Mouse (Mus musculus) lung, embryonic 15.5 days (tissue): ENCODE results near the gene Dnah17. TPM values are rescaled to one million over a fixed set of nuclear protein-coding genes. Genes with fewer than 3 reads are reported as not detected.

Experiments
- ATAC-seq: fragments of 200-750 bp; cut with Nextera tagmentation; 2 replicates; pipeline ENCODE4 v1.8.0; 2017; ENCODE audit warnings: moderate number of reproducible peaks, borderline replicate concordance; ENCODE audit not compliant: low FRiP score, low TSS enrichment; ENCODE audit errors: extremely low read depth
- H3K27ac ChIP-seq: fragments of 300-500 bp; sonication (generic); 2 replicates; pipeline ENCODE4 v1.5.1; 2015; ENCODE audit warnings: moderate library complexity, mild to moderate bottlenecking, inconsistent platforms
- H3K27me3 ChIP-seq: fragments of 300-500 bp; sonication (generic); 2 replicates; pipeline ENCODE4 v1.6.1; 2015; ENCODE audit warnings: inconsistent platforms
- H3K36me3 ChIP-seq: fragments of 300-500 bp; sonication (generic); 2 replicates; pipeline ENCODE4 v1.6.1; 2015; ENCODE audit warnings: inconsistent platforms
- H3K4me1 ChIP-seq: fragments of 300-500 bp; sonication (generic); 2 replicates; pipeline ENCODE4 v1.6.1; 2015; ENCODE audit warnings: inconsistent platforms
- H3K4me2 ChIP-seq: fragments of 300-500 bp; sonication (generic); 2 replicates; pipeline ENCODE4 v1.6.1; 2015; ENCODE audit warnings: inconsistent platforms, mild to moderate bottlenecking, moderate library complexity
- H3K4me3 ChIP-seq: fragments of 300-500 bp; sonication (generic); 2 replicates; pipeline ENCODE4 v1.5.1; 2015; ENCODE audit warnings: mild to moderate bottlenecking, inconsistent platforms
- H3K9ac ChIP-seq: fragments of 300-500 bp; sonication (generic); 2 replicates; pipeline ENCODE4 v1.6.1; 2015; ENCODE audit warnings: inconsistent platforms
- H3K9me3 ChIP-seq: fragments of 300-500 bp; sonication (generic); 2 replicates; pipeline ENCODE4 v1.6.1; 2016; ENCODE audit warnings: inconsistent platforms
- WGBS: fragments of 180-500 bp; shearing (Covaris S2); methylation state at CpG from one replicate; pipeline ENCODE4 v1.1.7; 2015; 5-methylcytosine and 5-hydroxymethylcytosine counted together
- microRNA-seq: library from miRNA; unstranded; fragments of <30 nt; microRNA quantifications from one replicate; pipeline ENCODE4, GENCODE M21; 2016
- polyA plus RNA-seq: library from polyadenylated mRNA; unstranded; fragments of >200 nt; fragmentation: Nextera tagmentation; extraction: Ambion mirVana; gene quantifications from 2 replicates; pipeline ENCODE4 v1.2.1, GENCODE M21; 2015

Gene Dnah17
- polyA plus RNA-seq, 1 experiment from 2014 or later = 0.19 TPM

DNA sequence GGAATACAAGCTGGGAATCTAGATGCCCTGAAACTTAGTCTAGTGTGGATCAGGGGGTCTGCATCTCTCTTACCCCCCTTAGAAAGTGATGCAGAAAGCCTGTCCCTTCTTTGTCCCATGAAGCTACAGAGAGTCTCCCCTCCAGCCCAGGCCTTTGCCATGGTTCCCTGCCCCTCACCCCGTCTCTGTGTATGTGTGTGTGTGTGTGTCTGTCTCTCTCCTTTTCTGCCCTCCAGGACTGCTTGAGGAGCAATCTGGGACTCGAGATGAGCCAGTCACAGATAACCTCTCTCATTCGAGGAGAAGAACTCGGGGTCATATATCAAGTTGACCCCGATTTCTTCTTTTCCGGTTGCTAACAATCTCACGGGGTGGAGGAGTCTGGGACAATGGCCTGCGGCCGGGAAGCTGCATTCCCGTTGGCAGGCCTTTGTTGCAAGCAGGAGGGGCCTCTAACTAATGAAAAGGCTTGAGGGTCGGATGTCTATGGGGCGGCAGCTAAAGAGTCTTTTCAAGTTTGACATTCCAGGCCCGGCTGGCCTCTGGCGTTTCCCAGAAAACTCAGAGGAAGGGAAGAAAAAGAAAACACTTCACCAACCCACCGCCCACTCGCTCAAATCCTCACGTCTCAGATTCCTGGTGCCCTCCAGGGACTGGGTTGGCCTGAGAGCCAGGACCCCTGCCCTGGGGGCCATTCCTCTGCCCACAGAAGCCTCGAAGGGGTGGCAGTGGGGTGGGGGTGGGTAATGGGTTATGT, 155.0 kb downstream of the Dnah17 start:
- Histone ChIP-seq H3K27me3 (no peaks in the 10 kb centered on the region), H3K4me2 (peak overlapping the region; percentile 8; the same call in 1 of the 2 replicates), H3K27ac (peak overlapping the region; percentile 78), H3K9ac (no peak overlapping the region), H3K4me1 (peaks cover 39% of the 10 kb centered on the region), H3K4me3 (no peak overlapping the region), H3K36me3 (no peaks in the 10 kb centered on the region), H3K9me3 (no peaks in the 10 kb centered on the region)
- WGBS = 14% methylated on average over 18 of the region's 18 CpGs
- ATAC-seq = no peak

DNA sequence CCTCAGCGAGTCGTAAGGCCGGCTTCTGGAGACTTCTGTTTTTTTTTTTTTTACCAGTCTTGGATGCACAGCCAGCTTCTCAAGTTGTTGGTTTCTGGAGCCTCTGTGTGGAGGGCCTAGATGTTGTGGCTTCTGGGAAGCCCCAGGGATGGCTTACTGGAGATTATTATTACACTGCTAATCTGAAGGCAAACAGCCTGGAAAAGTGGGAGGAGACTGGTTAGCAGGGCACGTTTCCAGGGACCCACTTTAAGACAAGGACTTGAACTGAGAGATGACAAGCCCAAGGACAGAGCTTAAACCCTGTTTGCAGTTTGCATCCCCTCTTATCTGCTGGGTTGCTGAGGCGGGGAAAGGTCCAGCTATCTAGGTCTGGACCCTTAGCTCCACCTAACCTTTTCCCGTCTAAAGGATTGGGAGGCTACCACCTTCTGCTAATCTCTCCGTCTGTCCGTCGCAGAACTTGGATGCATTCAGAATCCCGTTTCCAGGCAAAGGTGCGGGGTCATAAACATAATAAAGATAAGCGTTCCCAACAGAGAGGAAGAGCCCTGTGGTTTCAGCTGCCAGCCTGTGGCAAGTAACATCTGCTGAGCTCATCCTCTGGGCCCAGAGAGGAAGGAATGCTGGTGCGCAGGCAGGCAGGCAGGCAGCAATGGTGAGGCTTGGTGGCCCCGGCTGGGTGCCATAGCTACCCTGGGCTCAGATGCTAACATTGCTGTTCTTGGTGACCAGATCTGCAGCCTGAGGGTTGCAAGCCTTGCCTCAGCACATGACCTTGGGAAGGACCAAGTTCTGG, 155.9 kb downstream of the Dnah17 start:
- Histone ChIP-seq H3K9ac (peak overlapping the region; percentile 8; the same call in 1 of the 2 replicates), H3K4me3 (no peak overlapping the region), H3K4me2 (no peak overlapping the region), H3K9me3 (no peaks in the 10 kb centered on the region), H3K4me1 (peaks cover 47% of the 10 kb centered on the region), H3K36me3 (no peaks in the 10 kb centered on the region), H3K27ac (peak overlapping the region; percentile 78; the same call in 1 of the 2 replicates), H3K27me3 (no peaks in the 10 kb centered on the region)
- no peak for ATAC-seq
- 34% methylated on average over 14 of the region's 14 CpGs for WGBS

DNA sequence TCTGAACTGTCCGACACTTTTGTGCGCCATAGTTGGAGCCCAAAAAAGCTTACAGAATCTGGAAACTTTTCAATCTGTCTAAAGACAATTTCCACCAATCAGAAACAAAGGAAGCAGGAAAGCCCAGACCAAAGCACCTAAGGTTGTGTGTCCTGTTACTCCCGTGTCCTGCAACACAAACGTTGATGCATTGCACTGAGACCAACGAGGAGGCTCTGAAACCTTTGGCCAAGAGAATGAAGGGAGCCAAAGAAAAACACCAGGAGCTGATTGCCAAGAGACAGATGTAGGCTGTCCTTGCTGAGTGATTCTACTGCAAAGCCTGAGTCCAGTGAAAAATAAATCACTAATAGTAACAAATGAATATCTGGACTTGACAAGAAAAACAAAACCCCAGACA, 156.9 kb downstream of the Dnah17 start:
- 42% methylated on average over 5 of the region's 5 CpGs for WGBS
- Histone ChIP-seq H3K9ac (no peak overlapping the region), H3K4me2 (no peak overlapping the region), H3K27ac (no peak overlapping the region), H3K36me3 (no peaks in the 10 kb centered on the region), H3K9me3 (no peaks in the 10 kb centered on the region), H3K27me3 (no peaks in the 10 kb centered on the region), H3K4me3 (no peak overlapping the region), H3K4me1 (peaks cover 48% of the 10 kb centered on the region)
- no peak for ATAC-seq

GRCm38 (mm10) chr11:117972656-117973558, 157.5 kb downstream of the Dnah17 start:
- Histone ChIP-seq H3K4me3 (no peak overlapping the region), H3K36me3 (no peaks in the 10 kb centered on the region), H3K4me1 (peaks cover 50% of the 10 kb centered on the region), H3K4me2 (no peak overlapping the region), H3K9me3 (no peaks in the 10 kb centered on the region), H3K9ac (no peak overlapping the region), H3K27me3 (no peaks in the 10 kb centered on the region), H3K27ac (no peak overlapping the region)
- 72% methylated on average over 11 of the region's 11 CpGs for WGBS
- ATAC-seq = no peak

Small RNA genes within 50 kb of the gene (microRNA-seq; reads per million reads assigned to microRNA genes)
- gene Mir6933 = not detected

Other genes starting within 250 kb of the Dnah17 start
- 12.7 and 13.5 TPM in 2 replicates for gene Socs3, start 160.6 kb downstream of the Dnah17 start, polyA plus RNA-seq
- gene Pgs1, start 144.3 kb downstream of the Dnah17 start, polyA plus RNA-seq = 37.7 and 42.2 TPM in 2 replicates
- 16.6 and 17.7 TPM in 2 replicates for gene Cyth1, start 118.0 kb upstream of the Dnah17 start, polyA plus RNA-seq
- gene Usp36, start 159.6 kb upstream of the Dnah17 start, polyA plus RNA-seq = 17.7 and 19.4 TPM in 2 replicates
- gene Cep295nl, start 211.9 kb upstream of the Dnah17 start, polyA plus RNA-seq = 0.33 and 0.56 TPM in 2 replicates
- gene Timp2, start 225.1 kb upstream of the Dnah17 start, polyA plus RNA-seq = 79.1 and 79.8 TPM in 2 replicates